Mouse (Mus musculus) thymus, adult 2 months (tissue): Measurements from ENCODE around the gene Shisa8.

Source experiments
- CTCF ChIP-seq: fragments of 200-500 bp; IDR thresholded peaks from 2 replicates; pipeline ENCODE4 v1.5.1; 2012; ENCODE audit warnings: mild to moderate bottlenecking, control low read depth, low read length, moderate library complexity, borderline replicate concordance; ENCODE audit not compliant: control insufficient read depth, poor library complexity, insufficient read depth; ENCODE audit errors: extremely low read depth
- POLR2A ChIP-seq: fragments of 200-500 bp; IDR thresholded peaks from 2 replicates; pipeline ENCODE4 v1.6.1; 2012; ENCODE audit warnings: mild to moderate bottlenecking, low read length, control low read depth, moderate library complexity; ENCODE audit not compliant: control insufficient read depth, poor library complexity, insufficient read depth; ENCODE audit errors: extremely low read depth

DNA sequence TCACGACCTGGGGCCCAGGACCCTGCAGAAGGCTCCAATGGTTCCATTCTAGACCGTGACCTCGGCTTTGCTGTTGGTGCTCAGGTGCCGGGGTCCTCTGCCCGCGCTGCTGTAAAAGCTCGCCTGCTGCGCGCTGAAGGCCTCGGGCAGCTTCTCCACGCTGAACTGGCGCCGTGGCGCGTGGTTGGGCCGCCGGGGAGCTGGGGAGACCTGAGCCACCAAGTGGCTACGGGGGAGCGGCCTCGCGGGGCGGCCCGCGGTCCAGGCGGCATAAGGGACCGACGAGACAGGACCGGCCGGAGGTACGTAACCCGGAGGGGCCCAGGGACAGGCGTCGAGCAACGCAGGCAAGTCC is 5.5 kb downstream of the Shisa8 start:
- TF ChIP-seq CTCF (no peak), POLR2A (no peak)
